ENCODE assay signal across 7 mouse cellular contexts in genomic region chr10:69185431-69185830, GRCm38 (mm10). TPM values are rescaled to one million over a fixed set of nuclear protein-coding genes. Genes with fewer than 3 reads are reported as not detected.
DNase-seq lines count a peak whose midpoint lies in the region; ATAC-seq and TF ChIP-seq lines count a peak whose summit lies in the region.

No protein-coding gene starts in this region.

- no peaks in the 10 kb centered on the region for H3K4me1 ChIP-seq in liver, embryonic 13.5 days (replicated peaks)
- H3K4me1 ChIP-seq in liver, embryonic 11.5 days (replicated peaks; ENCODE audit: control insufficient read depth, insufficient read depth, low read length): no peaks in the 10 kb centered on the region
- peaks cover 4% of the 10 kb centered on the region; the same call in 1 of the 2 replicates for H3K4me1 ChIP-seq in embryonic facial prominence, embryonic 10.5 days
- peaks cover under 1 to 2% of the 10 kb centered on the region in 2 experiments; a peak in 2 of 4 replicates for H3K4me1 ChIP-seq in heart, embryonic 14.5 days (ENCODE audit: control insufficient read depth in 2 of 2, insufficient read depth in 2 of 2, low read length in 2 of 2)
- H3K4me1 ChIP-seq in olfactory bulb, adult 2 months (ENCODE audit: control insufficient read depth, insufficient read depth, low read length): peaks cover 8% of the 10 kb centered on the region; the same call in 1 of the 2 replicates

- TF ChIP-seq CTCF in olfactory bulb, adult 2 months (IDR thresholded peaks at IDR 0.05; ENCODE audit: insufficient read depth, low read depth, low read length): no peak

- H3K27ac ChIP-seq in liver, embryonic 13.5 days: peak overlapping the region; percentile 50; the same call in 1 of the 2 replicates
- no peak overlapping the region for H3K27ac ChIP-seq in liver, embryonic 11.5 days (ENCODE audit: low read depth, low read length)
- peak overlapping the region; percentile 48 for H3K27ac ChIP-seq in embryonic facial prominence, embryonic 10.5 days (replicated peaks)
- peak overlapping the region; percentile 37 to 51; a peak in 1 of 4 replicates for H3K27ac ChIP-seq in heart, embryonic 14.5 days (replicated peaks in 1 of 2; ENCODE audit: control insufficient read depth in 1 of 2, insufficient read depth in 1 of 2, low read depth in 2 of 2, low read length in 2 of 2)
- peak overlapping the region; percentile 56; the same call in 1 of the 2 replicates for H3K27ac ChIP-seq in olfactory bulb, adult 2 months (ENCODE audit: insufficient read depth, low read depth, low read length)

- no peak for DNase-seq in liver, embryonic 13.5 days
- DNase-seq in liver, embryonic 11.5 days (ENCODE audit: low spot score): no peak
- DNase-seq in embryonic facial prominence, embryonic 10.5 days (ENCODE audit: low spot score): no peak
- no peak for DNase-seq in testis, postnatal 10 days (ENCODE audit: low spot score)
- DNase-seq in right cerebral cortex, adult 2 months (ENCODE audit: low spot score in 2 of 2): no peak

- H3K36me3 ChIP-seq in liver, embryonic 13.5 days: no peaks in the 10 kb centered on the region
- no peaks in the 10 kb centered on the region for H3K36me3 ChIP-seq in liver, embryonic 11.5 days (ENCODE audit: control insufficient read depth, insufficient read depth, low read length)
- no peaks in the 10 kb centered on the region for H3K36me3 ChIP-seq in embryonic facial prominence, embryonic 10.5 days (replicated peaks)
- no peaks in the 10 kb centered on the region for H3K36me3 ChIP-seq in heart, embryonic 14.5 days (ENCODE audit: control insufficient read depth, insufficient read depth, low read length)

- H3K9me3 ChIP-seq in liver, embryonic 13.5 days (replicated peaks): no peaks in the 10 kb centered on the region
- no peaks in the 10 kb centered on the region for H3K9me3 ChIP-seq in liver, embryonic 11.5 days (ENCODE audit: control insufficient read depth, low read length)
- H3K9me3 ChIP-seq in embryonic facial prominence, embryonic 10.5 days: no peaks in the 10 kb centered on the region
- no peaks in the 10 kb centered on the region for H3K9me3 ChIP-seq in heart, embryonic 14.5 days (ENCODE audit: control insufficient read depth, low read length)

- no peaks in the 10 kb centered on the region for H3K27me3 ChIP-seq in liver, embryonic 13.5 days
- no peaks in the 10 kb centered on the region for H3K27me3 ChIP-seq in liver, embryonic 11.5 days (replicated peaks; ENCODE audit: control insufficient read depth, insufficient read depth, low read length)
- no peaks in the 10 kb centered on the region for H3K27me3 ChIP-seq in embryonic facial prominence, embryonic 10.5 days (replicated peaks; ENCODE audit: low read depth, poor library complexity, severe bottlenecking)
- H3K27me3 ChIP-seq in heart, embryonic 14.5 days (ENCODE audit: control insufficient read depth, insufficient read depth, low read length): no peaks in the 10 kb centered on the region

- H3K4me3 ChIP-seq in liver, embryonic 13.5 days (replicated peaks): no peak overlapping the region
- H3K4me3 ChIP-seq in liver, embryonic 11.5 days (ENCODE audit: low read depth, low read length): no peak overlapping the region
- no peak overlapping the region for H3K4me3 ChIP-seq in embryonic facial prominence, embryonic 10.5 days
- H3K4me3 ChIP-seq in heart, embryonic 14.5 days (ENCODE audit: control insufficient read depth in 1 of 2, insufficient read depth in 1 of 2, low read depth in 1 of 2, low read length in 2 of 2): no peak overlapping the region
- H3K4me3 ChIP-seq in olfactory bulb, adult 2 months (ENCODE audit: insufficient read depth, low read depth, low read length): no peak overlapping the region

- no peak for TF ChIP-seq POLR2A in olfactory bulb, adult 2 months (IDR thresholded peaks at IDR 0.05; ENCODE audit: insufficient read depth, low read depth, low read length)

- no peak overlapping the region for H3K9ac ChIP-seq in liver, embryonic 13.5 days
- no peak overlapping the region for H3K9ac ChIP-seq in liver, embryonic 11.5 days (ENCODE audit: low read depth, low read length)
- no peak overlapping the region for H3K9ac ChIP-seq in heart, embryonic 14.5 days (ENCODE audit: low read length)

- no peak overlapping the region for H3K4me2 ChIP-seq in liver, embryonic 13.5 days
- no peak overlapping the region for H3K4me2 ChIP-seq in liver, embryonic 11.5 days
- H3K4me2 ChIP-seq in heart, embryonic 14.5 days (ENCODE audit: low read length): peak overlapping the region; percentile 53; the same call in 1 of the 2 replicates

- no peak for ATAC-seq in liver, embryonic 13.5 days (ENCODE audit: low read depth)
- no peak for ATAC-seq in liver, embryonic 11.5 days (replicated peaks; ENCODE audit: low FRiP score)
- no peak for ATAC-seq in heart, embryonic 14.5 days (ENCODE audit: insufficient number of reproducible peaks, insufficient read depth, low FRiP score, low read depth)

- WGBS in liver, embryonic 13.5 days (ENCODE audit: insufficient replicate concordance): 64% methylated on average over 4 of the region's 4 CpGs
- 74% methylated on average over 4 of the region's 4 CpGs for WGBS in liver, embryonic 11.5 days
- WGBS in embryonic facial prominence, embryonic 10.5 days: 79% methylated on average over 4 of the region's 4 CpGs
- WGBS in heart, embryonic 14.5 days: 82% methylated on average over 4 of the region's 4 CpGs
- 59% methylated on average over 4 of the region's 4 CpGs for WGBS in olfactory bulb, adult 2 months

RNA-seq across cellular contexts. Expression of gene A930033H14Rik, which starts 27.5 kb away (rescaled TPM):
- polyA plus RNA-seq in liver, embryonic 13.5 days (2015; fragmentation: Nextera tagmentation; extraction: Ambion mirVana): 0.39 TPM in 2 replicates
- polyA plus RNA-seq in liver, embryonic 11.5 days (2014; fragmentation: Nextera tagmentation; extraction: Ambion mirVana): 1.1 and 1.6 TPM in 2 replicates
- polyA plus RNA-seq in embryonic facial prominence, embryonic 10.5 days (2016; fragmentation: Nextera tagmentation; extraction: Ambion mirVana): 1.2 and 1.4 TPM in 2 replicates
- 2.4 and 2.6 TPM in 2 replicates for polyA plus RNA-seq in heart, embryonic 14.5 days (2014; fragmentation: Nextera tagmentation; extraction: Ambion mirVana)
- not detected in 2 replicates for polyA plus RNA-seq in olfactory bulb, adult 2 months (2012; ENCODE audit: insufficient read depth, insufficient read length, low replicate concordance, missing spikeins)

RNA-seq across cellular contexts. Expression of gene Rhobtb1, which starts 34.2 kb away (rescaled TPM):
- 6.9 and 7.2 TPM in 2 replicates for polyA plus RNA-seq in liver, embryonic 13.5 days (2015; fragmentation: Nextera tagmentation; extraction: Ambion mirVana)
- polyA plus RNA-seq in liver, embryonic 11.5 days (2014; fragmentation: Nextera tagmentation; extraction: Ambion mirVana): 16.1 and 17.4 TPM in 2 replicates
- 17.1 and 19.3 TPM in 2 replicates for polyA plus RNA-seq in embryonic facial prominence, embryonic 10.5 days (2016; fragmentation: Nextera tagmentation; extraction: Ambion mirVana)
- 34.6 and 38.6 TPM in 2 replicates for polyA plus RNA-seq in heart, embryonic 14.5 days (2014; fragmentation: Nextera tagmentation; extraction: Ambion mirVana)
- polyA plus RNA-seq in olfactory bulb, adult 2 months (2012; ENCODE audit: insufficient read depth, insufficient read length, low replicate concordance, missing spikeins): not detected in 2 replicates
